ENCODE assay signal across 22 mouse cellular contexts in the genomic region with DNA sequence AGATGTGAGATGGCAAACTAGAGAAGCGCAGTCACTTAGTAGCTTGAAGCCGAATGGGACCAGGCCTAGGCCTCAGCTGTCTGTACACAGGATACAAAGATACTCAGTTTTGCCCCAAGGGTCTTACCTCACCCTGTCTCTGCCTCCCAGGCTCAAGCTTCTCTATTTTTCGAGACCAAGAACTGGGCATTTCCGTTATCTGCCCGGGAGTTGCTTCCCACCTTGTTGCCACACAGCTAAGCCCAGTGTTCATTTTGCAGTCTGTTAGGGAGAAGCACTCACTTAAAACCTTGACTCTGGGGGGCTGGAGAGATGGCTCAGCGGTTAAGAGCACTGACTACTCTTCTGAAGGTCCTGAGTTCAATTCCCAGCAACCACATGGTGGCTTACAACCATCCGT. TPM values are rescaled to one million over a fixed set of nuclear protein-coding genes. Genes with fewer than 3 reads are reported as not detected.
A peak's percentile ranks its signal among the peaks of the same experiment; 100 is the strongest.
DNase-seq lines count a peak whose midpoint lies in the region; ATAC-seq and TF ChIP-seq lines count a peak whose summit lies in the region.
"Had no signal": no experiment of that assay in that cellular context is flagged by ENCODE, and none has a peak within 500 bp of the region (broad histone marks: within the 10 kb centered on the region; RNA-seq: fewer than 3 reads in every experiment).

No protein-coding gene starts in this region.

- intact Hi-C loops in left cerebral cortex, postnatal 25 days (cut with DNase I), result no loop called here

- DNase-seq in liver, postnatal 0 days, result peak; percentile 15
- no peak for DNase-seq in left cerebral cortex, postnatal 25 days (ENCODE audit: low spot score in 2 of 2)
- no peak for DNase-seq in kidney, postnatal 4 days
- DNase-seq: adrenal gland, adult 2 months; adrenal gland, postnatal 10 days; adrenal gland, postnatal 25 days; cerebellum, adult 11-12 months; cerebellum, adult 2 months; cerebellum, adult 9-10 months; cerebellum, postnatal 10 days; cerebellum, postnatal 25 days had no signal

- no peak for TF ChIP-seq CTCF in liver, postnatal 0 days (IDR thresholded peaks at IDR 0.05; ENCODE audit: low read depth)
- no peak for TF ChIP-seq CTCF in bone marrow, adult 2 months (IDR thresholded peaks at IDR 0.05; ENCODE audit: control insufficient read depth, insufficient read depth, low read length)

- no peaks in the 10 kb centered on the region for H3K9me3 ChIP-seq in liver, postnatal 0 days (ENCODE audit: low read length)
- H3K9me3 ChIP-seq in liver, embryonic 12.5 days (replicated peaks), result 0 out of 2 replicates have a peak, but pooled peaks cover 3% of the 10 kb centered on the region
- H3K9me3 ChIP-seq: embryonic facial prominence, embryonic 10.5 days; embryonic facial prominence, embryonic 12.5 days; forebrain, embryonic 13.5 days; forebrain, embryonic 15.5 days had no signal

- TF ChIP-seq EP300 in liver, postnatal 0 days (IDR thresholded peaks at IDR 0.05; ENCODE audit: low read depth), result no peak

- H3K4me2 ChIP-seq in liver, postnatal 0 days (ENCODE audit: low read depth, low read length), result no peak overlapping the region
- H3K4me2 ChIP-seq in liver, embryonic 12.5 days, result no peak overlapping the region
- H3K4me2 ChIP-seq: embryonic facial prominence, embryonic 12.5 days; forebrain, embryonic 13.5 days; forebrain, embryonic 15.5 days had no signal

- H3K4me1 ChIP-seq in liver, postnatal 0 days (ENCODE audit: insufficient read depth), result peaks cover 15% of the 10 kb centered on the region
- H3K4me1 ChIP-seq in liver, embryonic 12.5 days, result peaks cover 80% of the 10 kb centered on the region
- H3K4me1 ChIP-seq in bone marrow, adult 2 months (ENCODE audit: control insufficient read depth, insufficient read depth, low read length), result peaks cover 5% of the 10 kb centered on the region; the same call in 1 of the 2 replicates
- H3K4me1 ChIP-seq: embryonic facial prominence, embryonic 12.5 days had no signal

- no peak overlapping the region for H3K4me3 ChIP-seq in liver, postnatal 0 days (ENCODE audit: low read depth, low read length)
- H3K4me3 ChIP-seq in liver, embryonic 12.5 days, result no peak overlapping the region
- H3K4me3 ChIP-seq in bone marrow, adult 2 months (replicated peaks; ENCODE audit: control insufficient read depth, low read depth, low read length), result no peak overlapping the region
- H3K4me3 ChIP-seq: embryonic facial prominence, embryonic 10.5 days; embryonic facial prominence, embryonic 12.5 days; forebrain, embryonic 13.5 days; forebrain, embryonic 15.5 days had no signal

- no peaks in the 10 kb centered on the region for H3K27me3 ChIP-seq in liver, postnatal 0 days (ENCODE audit: insufficient read depth, low read length)
- H3K27me3 ChIP-seq in liver, embryonic 12.5 days (replicated peaks), result peaks cover 3% of the 10 kb centered on the region; the same call in 1 of the 2 replicates
- H3K27me3 ChIP-seq: embryonic facial prominence, embryonic 12.5 days; forebrain, embryonic 13.5 days; forebrain, embryonic 15.5 days had no signal

- no peak overlapping the region for H3K9ac ChIP-seq in liver, postnatal 0 days (replicated peaks)
- no peak overlapping the region for H3K9ac ChIP-seq in liver, embryonic 12.5 days
- H3K9ac ChIP-seq: embryonic facial prominence, embryonic 12.5 days; forebrain, embryonic 13.5 days; forebrain, embryonic 15.5 days had no signal

- H3K27ac ChIP-seq in liver, postnatal 0 days (ENCODE audit: low read depth), result no peak overlapping the region
- H3K27ac ChIP-seq in liver, embryonic 12.5 days, result no peak overlapping the region
- 0 out of 2 replicates have a peak overlapping the region, but pooled peaks have one; percentile 10 for H3K27ac ChIP-seq in bone marrow, adult 2 months (ENCODE audit: control insufficient read depth, insufficient read depth, low read depth, low read length, poor library complexity)
- H3K27ac ChIP-seq: embryonic facial prominence, embryonic 10.5 days; embryonic facial prominence, embryonic 12.5 days; forebrain, embryonic 13.5 days; forebrain, embryonic 15.5 days had no signal

- no peak for ATAC-seq in liver, postnatal 0 days
- ATAC-seq in liver, embryonic 12.5 days, result no peak
- ATAC-seq in granulocyte monocyte progenitor cell, adult 5-6 weeks (replicated peaks; ENCODE audit: poor library complexity, severe bottlenecking), result peak; percentile 75
- peak; percentile 58 for ATAC-seq in megakaryocyte progenitor cell, adult 5-6 weeks (replicated peaks; ENCODE audit: poor library complexity)
- ATAC-seq: forebrain, embryonic 13.5 days; forebrain, embryonic 15.5 days had no signal

- no peak for TF ChIP-seq POLR2A in bone marrow, adult 2 months (IDR thresholded peaks at IDR 0.05; ENCODE audit: borderline replicate concordance, control insufficient read depth, low read depth, low read length)

- H3K36me3 ChIP-seq in liver, postnatal 0 days (replicated peaks; ENCODE audit: insufficient read depth, low read length), result peaks cover 59% of the 10 kb centered on the region
- peaks cover 79% of the 10 kb centered on the region for H3K36me3 ChIP-seq in liver, embryonic 12.5 days
- H3K36me3 ChIP-seq: embryonic facial prominence, embryonic 10.5 days; embryonic facial prominence, embryonic 12.5 days; forebrain, embryonic 15.5 days had no signal

- 82% methylated on average over 7 of the region's 7 CpGs for WGBS in liver, postnatal 0 days (ENCODE audit: insufficient replicate concordance)
- 86% methylated on average over 7 of the region's 7 CpGs for whole genome bisulfite sequencing in liver, embryonic 12.5 days (ENCODE audit: insufficient replicate concordance)
- WGBS in bone marrow, adult 2 months, result 61% methylated on average over 7 of the region's 7 CpGs

RNA-seq across cellular contexts. Expression of a gene that starts 5.3 kb away (rescaled TPM):
- 276 and 305 TPM in 2 replicates for polyA plus RNA-seq in liver, postnatal 0 days (2015; fragmentation: Nextera tagmentation; extraction: Ambion mirVana)
- polyA plus RNA-seq in liver, embryonic 12.5 days (2016; fragmentation: Nextera tagmentation; extraction: Ambion mirVana), result 293 and 321 TPM in 2 replicates
- 140 and 409 TPM in 2 replicates for polyA plus RNA-seq in bone marrow, adult 2 months (2011; ENCODE audit: insufficient read depth, insufficient read length, low replicate concordance, missing spikeins)
- total RNA-seq in granulocyte monocyte progenitor cell, adult 5-6 weeks (2014; fragmentation: Nextera tagmentation), result 5.6 and 6.3 TPM in 2 replicates
- total RNA-seq in granulocyte monocyte progenitor cell, adult 5-6 weeks (2017), result 4.0 and 7.1 TPM in 2 replicates
- 9.6 and 11.2 TPM in 2 replicates for total RNA-seq in megakaryocyte progenitor cell, adult 5-6 weeks (2015)
- 8.5 and 12.7 TPM in 2 replicates for total RNA-seq in megakaryocyte progenitor cell, adult 5-6 weeks (2017)
- total RNA-seq in left cerebral cortex, postnatal 25 days (2021), result 1 to 10 TPM; 5.6 to 8.1 TPM

RNA-seq across cellular contexts. Expression of a gene that starts 18.5 kb away (rescaled TPM):
- polyA plus RNA-seq in liver, postnatal 0 days (2015; fragmentation: Nextera tagmentation; extraction: Ambion mirVana), result 0.15 and 0.98 TPM in 2 replicates
- polyA plus RNA-seq in liver, embryonic 12.5 days (2016; fragmentation: Nextera tagmentation; extraction: Ambion mirVana), result 0.29 and 0.43 TPM in 2 replicates
- polyA plus RNA-seq in bone marrow, adult 2 months (2011; ENCODE audit: insufficient read depth, insufficient read length, low replicate concordance, missing spikeins), result 0.85 TPM in 1 of 2 replicates, not detected in the other
- not detected in 2 replicates for total RNA-seq in granulocyte monocyte progenitor cell, adult 5-6 weeks (2014; fragmentation: Nextera tagmentation)
- total RNA-seq in granulocyte monocyte progenitor cell, adult 5-6 weeks (2017), result not detected in 2 replicates
- total RNA-seq in megakaryocyte progenitor cell, adult 5-6 weeks (2015), result not detected in 2 replicates
- total RNA-seq in megakaryocyte progenitor cell, adult 5-6 weeks (2017), result 0.24 TPM in 1 of 2 replicates, not detected in the other
- not detected for total RNA-seq in left cerebral cortex, postnatal 25 days (2021)
- total RNA-seq: adrenal gland, adult 2 months; adrenal gland, postnatal 25 days; MEL had no signal
- polyA plus RNA-seq: adrenal gland, adult 2 months; cerebellum, adult 2 months; cortical plate, adult 2 months; forebrain, embryonic 11.5 days; forebrain, embryonic 15.5 days had no signal

RNA-seq across cellular contexts. Expression of a gene that starts 22.8 kb away (rescaled TPM):
- 59.8 and 63.9 TPM in 2 replicates for polyA plus RNA-seq in liver, postnatal 0 days (2015; fragmentation: Nextera tagmentation; extraction: Ambion mirVana)
- polyA plus RNA-seq in liver, embryonic 12.5 days (2016; fragmentation: Nextera tagmentation; extraction: Ambion mirVana), result 50.9 and 54.3 TPM in 2 replicates
- 21.8 and 33.8 TPM in 2 replicates for polyA plus RNA-seq in bone marrow, adult 2 months (2011; ENCODE audit: insufficient read depth, insufficient read length, low replicate concordance, missing spikeins)
- 52.3 and 76.6 TPM in 2 replicates for total RNA-seq in granulocyte monocyte progenitor cell, adult 5-6 weeks (2014; fragmentation: Nextera tagmentation)
- total RNA-seq in granulocyte monocyte progenitor cell, adult 5-6 weeks (2017), result 32.2 and 34.6 TPM in 2 replicates
- total RNA-seq in megakaryocyte progenitor cell, adult 5-6 weeks (2015), result 40.2 and 55.6 TPM in 2 replicates
- 39.6 and 46.2 TPM in 2 replicates for total RNA-seq in megakaryocyte progenitor cell, adult 5-6 weeks (2017)
- 10 to 100 TPM; 48.1 to 59.6 TPM for total RNA-seq in left cerebral cortex, postnatal 25 days (2021)

RNA-seq across cellular contexts. Expression of a gene that starts 28.7 kb away (rescaled TPM):
- 344 and 356 TPM in 2 replicates for polyA plus RNA-seq in liver, postnatal 0 days (2015; fragmentation: Nextera tagmentation; extraction: Ambion mirVana)
- polyA plus RNA-seq in liver, embryonic 12.5 days (2016; fragmentation: Nextera tagmentation; extraction: Ambion mirVana), result 30.8 and 32.3 TPM in 2 replicates
- 29.0 and 29.7 TPM in 2 replicates for polyA plus RNA-seq in bone marrow, adult 2 months (2011; ENCODE audit: insufficient read depth, insufficient read length, low replicate concordance, missing spikeins)
- total RNA-seq in granulocyte monocyte progenitor cell, adult 5-6 weeks (2014; fragmentation: Nextera tagmentation), result not detected in 2 replicates
- not detected in 2 replicates for total RNA-seq in granulocyte monocyte progenitor cell, adult 5-6 weeks (2017)
- total RNA-seq in megakaryocyte progenitor cell, adult 5-6 weeks (2015), result 0.22 TPM in 1 of 2 replicates, not detected in the other
- total RNA-seq in megakaryocyte progenitor cell, adult 5-6 weeks (2017), result not detected in 2 replicates
- total RNA-seq in left cerebral cortex, postnatal 25 days (2021), result 1 to 10 TPM; 7.3 to 7.5 TPM
- total RNA-seq: MEL had no signal

RNA-seq across cellular contexts. Expression of a gene that starts 34.7 kb away (rescaled TPM):
- 67.8 and 74.2 TPM in 2 replicates for polyA plus RNA-seq in liver, postnatal 0 days (2015; fragmentation: Nextera tagmentation; extraction: Ambion mirVana)
- 153 and 162 TPM in 2 replicates for polyA plus RNA-seq in liver, embryonic 12.5 days (2016; fragmentation: Nextera tagmentation; extraction: Ambion mirVana)
- 142 and 195 TPM in 2 replicates for polyA plus RNA-seq in bone marrow, adult 2 months (2011; ENCODE audit: insufficient read depth, insufficient read length, low replicate concordance, missing spikeins)
- 14.6 and 23.4 TPM in 2 replicates for total RNA-seq in granulocyte monocyte progenitor cell, adult 5-6 weeks (2014; fragmentation: Nextera tagmentation)
- 11.5 and 11.8 TPM in 2 replicates for total RNA-seq in granulocyte monocyte progenitor cell, adult 5-6 weeks (2017)
- total RNA-seq in megakaryocyte progenitor cell, adult 5-6 weeks (2015), result 25.7 and 33.4 TPM in 2 replicates
- total RNA-seq in megakaryocyte progenitor cell, adult 5-6 weeks (2017), result 14.2 and 15.0 TPM in 2 replicates
- under 1 TPM; 0.18 to 0.69 TPM for total RNA-seq in left cerebral cortex, postnatal 25 days (2021)

Comparison
In these comparisons a context has a peak if more than half of its experiments do, and no peak if none do; other contexts are left out.
1. ATAC-seq: peak in granulocyte monocyte progenitor cell, adult 5-6 weeks (single experiment) and megakaryocyte progenitor cell, adult 5-6 weeks (single experiment); none in liver, postnatal 0 days (single experiment) and liver, embryonic 12.5 days (single experiment).